Mouse (Mus musculus) forebrain, embryonic 13.5 days (tissue): ENCODE measurements at regions not wholly inside any gene's neighbourhood (a gene's known extent, or its start where the extent isn't known, plus 50 kb on each side); places are given as distances from the start of the nearest gene placed in this dataset.

Experiments
- ATAC-seq: fragments of 200-750 bp; cut with Nextera tagmentation; 2 replicates; pipeline ENCODE4 v1.8.0; 2017
- H3K27ac ChIP-seq: fragments of 300-500 bp; sonication (generic); 2 replicates; pipeline ENCODE4 v1.5.1; 2015; ENCODE audit warnings: inconsistent platforms, mild to moderate bottlenecking, moderate library complexity
- H3K27me3 ChIP-seq: fragments of 300-500 bp; sonication (generic); 2 replicates; pipeline ENCODE4 v1.6.1; 2015; ENCODE audit warnings: mild to moderate bottlenecking, inconsistent platforms
- H3K36me3 ChIP-seq: fragments of 300-500 bp; sonication (generic); 2 replicates; pipeline ENCODE4 v1.6.1; 2015; ENCODE audit warnings: mild to moderate bottlenecking, inconsistent platforms; ENCODE audit not compliant: poor library complexity, severe bottlenecking
- H3K4me1 ChIP-seq: fragments of 300-500 bp; sonication (generic); 2 replicates; pipeline ENCODE4 v1.6.1; 2015; ENCODE audit warnings: inconsistent platforms
- H3K4me2 ChIP-seq: fragments of 300-500 bp; sonication (generic); 2 replicates; pipeline ENCODE4 v1.6.1; 2015; ENCODE audit warnings: inconsistent platforms, mild to moderate bottlenecking, moderate library complexity
- H3K4me3 ChIP-seq: fragments of 300-500 bp; sonication (generic); 2 replicates; pipeline ENCODE4 v1.5.1; 2015; ENCODE audit warnings: mild to moderate bottlenecking, inconsistent platforms
- H3K9ac ChIP-seq: fragments of 300-500 bp; sonication (generic); 2 replicates; pipeline ENCODE4 v1.6.1; 2015; ENCODE audit warnings: mild to moderate bottlenecking, inconsistent platforms
- H3K9me3 ChIP-seq: fragments of 300-500 bp; sonication (generic); replicated peaks from 2 replicates; pipeline ENCODE4 v1.6.1; 2016; ENCODE audit warnings: inconsistent platforms
- WGBS: fragments of 180-500 bp; shearing (Covaris S2); methylation state at CpG from one replicate; pipeline ENCODE4 v1.1.7; 2015; 5-methylcytosine and 5-hydroxymethylcytosine counted together

GRCm38 (mm10) chr6:100493558-100493957 lies 177.4 kb downstream of the Shq1 start:
- H3K4me1 ChIP-seq: peaks cover 9% of the 10 kb centered on the region
- no peak for ATAC-seq
- no peak overlapping the region for H3K27ac ChIP-seq
- 0 out of 2 replicates have a peak, but pooled peaks cover 3% of the 10 kb centered on the region for H3K27me3 ChIP-seq
- no peak overlapping the region for H3K4me3 ChIP-seq
- no peaks in the 10 kb centered on the region for H3K36me3 ChIP-seq
- no peak overlapping the region for H3K4me2 ChIP-seq
- H3K9ac ChIP-seq: no peak overlapping the region
- 64% methylated on average over 1 of the region's 1 CpGs for WGBS
- no peaks in the 10 kb centered on the region for H3K9me3 ChIP-seq

- Histone ChIP-seq H3K4me1 (peaks cover 9% of the 10 kb centered on the region), H3K36me3 (no peaks in the 10 kb centered on the region), H3K9me3 (no peaks in the 10 kb centered on the region), H3K9ac (no peak overlapping the region), H3K27me3 (0 out of 2 replicates have a peak, but pooled peaks cover 3% of the 10 kb centered on the region), H3K4me3 (no peak overlapping the region), H3K27ac (no peak overlapping the region), H3K4me2 (no peak overlapping the region)
- no peak for ATAC-seq
- WGBS: 93% methylated on average over 6 of the region's 6 CpGs
These were observed 179.1 kb downstream of the Shq1 start for GRCm38 (mm10) chr6:100491811-100492210.

- H3K27ac ChIP-seq: no peak overlapping the region
- H3K4me2 ChIP-seq: no peak overlapping the region
- no peaks in the 10 kb centered on the region for H3K36me3 ChIP-seq
- no peak for ATAC-seq
- whole genome bisulfite sequencing: 92% methylated on average over 7 of the region's 7 CpGs
- H3K4me1 ChIP-seq: peaks cover 9% of the 10 kb centered on the region
- H3K27me3 ChIP-seq: 0 out of 2 replicates have a peak, but pooled peaks cover 3% of the 10 kb centered on the region
- no peak overlapping the region for H3K9ac ChIP-seq
- no peaks in the 10 kb centered on the region for H3K9me3 ChIP-seq
- no peak overlapping the region for H3K4me3 ChIP-seq
These were observed 179.8 kb downstream of the Shq1 start for GRCm38 (mm10) chr6:100490920-100491712.

GRCm38 (mm10) chr6:100483836-100484235 lies 187.1 kb downstream of the Shq1 start:
- 83% methylated on average over 3 of the region's 3 CpGs for whole genome bisulfite sequencing
- peaks cover 13% of the 10 kb centered on the region for H3K9me3 ChIP-seq

GRCm38 (mm10) chr6:100483084-100483810 lies 187.7 kb downstream of the Shq1 start:
- Histone ChIP-seq H3K9me3 (peaks cover 13% of the 10 kb centered on the region), H3K27ac (no peak overlapping the region), H3K4me2 (no peak overlapping the region), H3K27me3 (peaks cover 4% of the 10 kb centered on the region; the same call in 1 of the 2 replicates), H3K4me3 (no peak overlapping the region), H3K36me3 (no peaks in the 10 kb centered on the region), H3K4me1 (no peaks in the 10 kb centered on the region), H3K9ac (no peak overlapping the region)
- 22% methylated on average over 14 of the region's 14 CpGs for WGBS
- ATAC-seq: no peak

More at GRCm38 (mm10) chr6:100483836-100484235, 187.1 kb downstream of the Shq1 start:
- H3K4me3 ChIP-seq: no peak overlapping the region
- peaks cover 4% of the 10 kb centered on the region; the same call in 1 of the 2 replicates for H3K27me3 ChIP-seq
- ATAC-seq: no peak
- no peaks in the 10 kb centered on the region for H3K36me3 ChIP-seq
- H3K4me2 ChIP-seq: no peak overlapping the region
- no peak overlapping the region for H3K27ac ChIP-seq
- no peak overlapping the region for H3K9ac ChIP-seq
- H3K4me1 ChIP-seq: no peaks in the 10 kb centered on the region

GRCm38 (mm10) chr6:100482572-100482971 lies 188.4 kb downstream of the Shq1 start:
- H3K4me3 ChIP-seq: no peak overlapping the region
- H3K4me1 ChIP-seq: no peaks in the 10 kb centered on the region
- peaks cover 13% of the 10 kb centered on the region for H3K9me3 ChIP-seq
- H3K27ac ChIP-seq: no peak overlapping the region
- peaks cover 4% of the 10 kb centered on the region; the same call in 1 of the 2 replicates for H3K27me3 ChIP-seq
- ATAC-seq: no peak
- 17% methylated on average over 7 of the region's 7 CpGs for WGBS
- no peak overlapping the region for H3K9ac ChIP-seq
- H3K36me3 ChIP-seq: no peaks in the 10 kb centered on the region
- H3K4me2 ChIP-seq: no peak overlapping the region

GRCm38 (mm10) chr6:100480525-100480924 lies 190.4 kb downstream of the Shq1 start:
- Histone ChIP-seq H3K27me3 (peaks cover 4% of the 10 kb centered on the region; the same call in 1 of the 2 replicates), H3K9ac (no peak overlapping the region), H3K27ac (no peak overlapping the region), H3K4me1 (no peaks in the 10 kb centered on the region), H3K4me2 (no peak overlapping the region), H3K4me3 (no peak overlapping the region), H3K9me3 (peaks cover 8% of the 10 kb centered on the region), H3K36me3 (no peaks in the 10 kb centered on the region)
- ATAC-seq: no peak
- 90% methylated on average over 3 of the region's 3 CpGs for WGBS

GRCm38 (mm10) chr6:100479881-100480280 lies 191.1 kb downstream of the Shq1 start:
- 78% methylated on average over 6 of the region's 6 CpGs for whole genome bisulfite sequencing
- Histone ChIP-seq H3K9me3 (0 out of 2 replicates have a peak, but pooled peaks cover 2% of the 10 kb centered on the region), H3K27ac (no peak overlapping the region), H3K27me3 (peaks cover 4% of the 10 kb centered on the region; the same call in 1 of the 2 replicates), H3K4me3 (no peak overlapping the region), H3K4me2 (no peak overlapping the region), H3K4me1 (no peaks in the 10 kb centered on the region), H3K36me3 (no peaks in the 10 kb centered on the region), H3K9ac (no peak overlapping the region)
- no peak for ATAC-seq

GRCm38 (mm10) chr6:100479455-100479854 lies 191.5 kb downstream of the Shq1 start:
- no peaks in the 10 kb centered on the region for H3K36me3 ChIP-seq
- H3K27me3 ChIP-seq: peaks cover 4% of the 10 kb centered on the region; the same call in 1 of the 2 replicates
- no peak overlapping the region for H3K4me2 ChIP-seq
- H3K9me3 ChIP-seq: no peaks in the 10 kb centered on the region
- no peak overlapping the region for H3K9ac ChIP-seq
- WGBS: 91% methylated on average over 4 of the region's 4 CpGs
- ATAC-seq: no peak
- peaks cover under 1% of the 10 kb centered on the region; the same call in 1 of the 2 replicates for H3K4me1 ChIP-seq
- H3K4me3 ChIP-seq: no peak overlapping the region
- H3K27ac ChIP-seq: no peak overlapping the region

- Histone ChIP-seq H3K9ac (no peak overlapping the region), H3K27ac (no peak overlapping the region), H3K4me3 (no peak overlapping the region), H3K4me2 (no peak overlapping the region), H3K36me3 (no peaks in the 10 kb centered on the region), H3K27me3 (no peaks in the 10 kb centered on the region), H3K9me3 (peaks cover 3% of the 10 kb centered on the region), H3K4me1 (peaks cover 5% of the 10 kb centered on the region; the same call in 1 of the 2 replicates)
- no peak for ATAC-seq
- WGBS: 89% methylated on average over 6 of the region's 6 CpGs
These were observed 189.5 kb upstream of the Rybp start for GRCm38 (mm10) chr6:100476550-100477366.

GRCm38 (mm10) chr6:100475341-100475955 lies 188.2 kb upstream of the Rybp start:
- no peak overlapping the region for H3K4me2 ChIP-seq
- no peak overlapping the region for H3K4me3 ChIP-seq
- H3K27me3 ChIP-seq: no peaks in the 10 kb centered on the region
- no peak overlapping the region for H3K27ac ChIP-seq
- H3K36me3 ChIP-seq: no peaks in the 10 kb centered on the region
- no peak for ATAC-seq
- WGBS: 67% methylated on average over 4 of the region's 4 CpGs
- H3K9me3 ChIP-seq: peaks cover 8% of the 10 kb centered on the region
- no peak overlapping the region for H3K9ac ChIP-seq
- peaks cover 5% of the 10 kb centered on the region; the same call in 1 of the 2 replicates for H3K4me1 ChIP-seq
